Mouse (Mus musculus): ENCODE results near the gene P4ha1.
"Not testable (repeated sequence)": the region's sequence is repeated elsewhere in the genome, so short reads cannot be mapped to it uniquely, and the experiment has no call there.

GRCm38 (mm10) chr10:59302671-59303070 is 20.4 kb upstream of the P4ha1 start:
- not testable (repeated sequence) for TF ChIP-seq CTCF, POLR2A (IDR thresholded peaks at IDR 0.05; ENCODE audit: extremely low read depth, insufficient read depth, low read length)

All from cortical plate, adult 2 months (tissue).